8 mouse cellular contexts compared by ENCODE assay signal in genomic region chr16:94569229-94570176, GRCm38 (mm10). TPM values are rescaled to one million over a fixed set of nuclear protein-coding genes. Genes with fewer than 3 reads are reported as not detected.
A peak's percentile ranks its signal among the peaks of the same experiment; 100 is the strongest.
DNase-seq lines count a peak whose midpoint lies in the region; ATAC-seq lines count a peak whose summit lies in the region.

Dyrk1a (plus strand) TSS chr16:94570010.

- peak; percentile 93 for ATAC-seq in heart, embryonic 14.5 days (ENCODE audit: insufficient number of reproducible peaks, insufficient read depth, low FRiP score, low read depth)
- peak; percentile 82 for ATAC-seq in liver, embryonic 13.5 days (ENCODE audit: low read depth)
- ATAC-seq in stomach, embryonic 16.5 days (ENCODE audit: insufficient read depth, low FRiP score) = peak; percentile 97

- under 1% methylated on average over 93 of the region's 133 CpGs for WGBS in heart, embryonic 14.5 days
- WGBS in liver, embryonic 13.5 days (ENCODE audit: insufficient replicate concordance) = under 1% methylated on average over 123 of the region's 133 CpGs
- WGBS in stomach, embryonic 16.5 days = under 1% methylated on average over 83 of the region's 133 CpGs

- peaks cover 7 to 39% of the 10 kb centered on the region in 2 experiments for H3K4me1 ChIP-seq in heart, embryonic 14.5 days (ENCODE audit: control insufficient read depth in 2 of 2, insufficient read depth in 2 of 2, low read length in 2 of 2)
- H3K4me1 ChIP-seq in liver, embryonic 13.5 days (replicated peaks) = peaks cover 44% of the 10 kb centered on the region
- peaks cover 26% of the 10 kb centered on the region for H3K4me1 ChIP-seq in stomach, embryonic 16.5 days (ENCODE audit: control insufficient read depth, insufficient read depth, low read length)

- peak within 1 kb of the TSS; percentile 67 for H3K4me2 ChIP-seq in heart, embryonic 14.5 days (ENCODE audit: low read length)
- peak within 1 kb of the TSS; percentile 82 for H3K4me2 ChIP-seq in liver, embryonic 13.5 days
- peak within 1 kb of the TSS; percentile 78 for H3K4me2 ChIP-seq in stomach, embryonic 16.5 days (ENCODE audit: low read depth, low read length)

- H3K36me3 ChIP-seq in heart, embryonic 14.5 days (ENCODE audit: control insufficient read depth, insufficient read depth, low read length) = no peaks in the 10 kb centered on the region
- H3K36me3 ChIP-seq in liver, embryonic 13.5 days = no peaks in the 10 kb centered on the region
- no peaks in the 10 kb centered on the region for H3K36me3 ChIP-seq in stomach, embryonic 16.5 days (ENCODE audit: control insufficient read depth, insufficient read depth, low read length)

- H3K27ac ChIP-seq in heart, embryonic 14.5 days (replicated peaks in 1 of 2; ENCODE audit: control insufficient read depth in 1 of 2, insufficient read depth in 1 of 2, low read depth in 2 of 2, low read length in 2 of 2) = peak within 1 kb of the TSS; percentile 99 to 100
- H3K27ac ChIP-seq in liver, embryonic 13.5 days = peak within 1 kb of the TSS; percentile 100
- peak within 1 kb of the TSS; percentile 100 for H3K27ac ChIP-seq in stomach, embryonic 16.5 days (ENCODE audit: low read length)

- no peaks in the 10 kb centered on the region for H3K9me3 ChIP-seq in heart, embryonic 14.5 days (ENCODE audit: control insufficient read depth, low read length)
- no peaks in the 10 kb centered on the region for H3K9me3 ChIP-seq in liver, embryonic 13.5 days (replicated peaks)
- no peaks in the 10 kb centered on the region for H3K9me3 ChIP-seq in stomach, embryonic 16.5 days (replicated peaks; ENCODE audit: control insufficient read depth, low read length)

- peak within 1 kb of the TSS; percentile 100 for H3K9ac ChIP-seq in heart, embryonic 14.5 days (ENCODE audit: low read length)
- H3K9ac ChIP-seq in liver, embryonic 13.5 days = peak within 1 kb of the TSS; percentile 99
- peak within 1 kb of the TSS; percentile 100 for H3K9ac ChIP-seq in stomach, embryonic 16.5 days (ENCODE audit: low read length)

- peak; percentile 100 for DNase-seq in CD4-positive, CD25-positive, alpha-beta regulatory T cell, adult 2 months (ENCODE audit: low read depth, low spot score)
- peak; percentile 98 for DNase-seq in c-Kit-negative CD71-positive TER-119-positive erythroid progenitor cells, embryonic 14.5 days (ENCODE audit: low read depth, low spot score)
- peak; percentile 98 for DNase-seq in fibroblast of lung, adult 2 months (ENCODE audit: low read depth)
- peak; percentile 99 for DNase-seq in kidney, postnatal 14 days
- peak; percentile 97 for DNase-seq in liver, embryonic 13.5 days
- DNase-seq in neural tube, embryonic 10.5 days (ENCODE audit: extremely low spot score, low spot score) = peak; percentile 98

- no peaks in the 10 kb centered on the region for H3K27me3 ChIP-seq in heart, embryonic 14.5 days (ENCODE audit: control insufficient read depth, insufficient read depth, low read length)
- no peaks in the 10 kb centered on the region for H3K27me3 ChIP-seq in liver, embryonic 13.5 days
- no peaks in the 10 kb centered on the region for H3K27me3 ChIP-seq in stomach, embryonic 16.5 days (ENCODE audit: control insufficient read depth, insufficient read depth, low read length)

- peak within 1 kb of the TSS; percentile 70 to 92 for H3K4me3 ChIP-seq in heart, embryonic 14.5 days (ENCODE audit: control insufficient read depth in 1 of 2, insufficient read depth in 1 of 2, low read depth in 1 of 2, low read length in 2 of 2)
- peak within 1 kb of the TSS; percentile 99 for H3K4me3 ChIP-seq in liver, embryonic 13.5 days (replicated peaks)
- peak within 1 kb of the TSS; percentile 98 for H3K4me3 ChIP-seq in stomach, embryonic 16.5 days (replicated peaks; ENCODE audit: low read length)

RNA-seq across cellular contexts. Expression of gene Dyrk1a, which starts in this region (rescaled TPM):
- polyA plus RNA-seq in heart, embryonic 14.5 days (2014; fragmentation: Nextera tagmentation; extraction: Ambion mirVana) = 12.2 and 12.3 TPM in 2 replicates
- polyA plus RNA-seq in liver, embryonic 13.5 days (2015; fragmentation: Nextera tagmentation; extraction: Ambion mirVana) = 5.2 and 5.3 TPM in 2 replicates
- 7.4 TPM in 2 replicates for polyA plus RNA-seq in stomach, embryonic 16.5 days (2015; fragmentation: Nextera tagmentation; extraction: Ambion mirVana)

Comparison
In these comparisons a context has a peak if more than half of its experiments do, and no peak if none do; other contexts are left out.
1. Peak in every context shown above with its lines: DNase-seq, ATAC-seq, H3K4me3 ChIP-seq and H3K27ac ChIP-seq.